Mouse (Mus musculus) spleen, postnatal 14 days (tissue): ENCODE data around the gene Serpina1a.
"Not testable (repeated sequence)": the region's sequence is repeated elsewhere in the genome, so short reads cannot be mapped to it uniquely, and the experiment has no call there.

Experiments
- DNase-seq, 2 experiments: peaks; one replicate each; pipeline ENCODE4 v3.0.0; 2021 to 2022; ENCODE audit warnings: low spot score in 2 of 2

Gene Serpina1a

GRCm38 (mm10) chr12:103863101-103863974 is at the start of gene Serpina1a:
TSS of gene Serpina1a (minus strand) at chr12:103863562.
- not testable (repeated sequence) for DNase-seq

GRCm38 (mm10) chr12:103909181-103909580 is 45.8 kb upstream of the Serpina1a start:
- not testable (repeated sequence) for DNase-seq

GRCm38 (mm10) chr12:103907746-103908145 is 44.4 kb upstream of the Serpina1a start:
- not testable (repeated sequence) for DNase-seq

- not testable (repeated sequence) for DNase-seq
Observed at GRCm38 (mm10) chr12:103904837-103905340, 41.5 kb upstream of the Serpina1a start, which contains the start of gene Serpina1c. TSS of gene Serpina1c (minus strand) at chr12:103904887.

GRCm38 (mm10) chr12:103901929-103902328 is 38.6 kb upstream of the Serpina1a start:
- not testable (repeated sequence) for DNase-seq

- not testable (repeated sequence) for DNase-seq
Observed at GRCm38 (mm10) chr12:103866873-103867272, 3.5 kb upstream of the Serpina1a start.

- no peak for DNase-seq
Observed at GRCm38 (mm10) chr12:103860976-103861375, 2.4 kb downstream of the Serpina1a start.

- DNase-seq: not testable (repeated sequence)
Observed at GRCm38 (mm10) chr12:103860571-103860970, 2.8 kb downstream of the Serpina1a start.

GRCm38 (mm10) chr12:103859584-103859983 is 3.8 kb downstream of the Serpina1a start:
- DNase-seq: not testable (repeated sequence)

GRCm38 (mm10) chr12:103853032-103853431 is 10.3 kb downstream of the Serpina1a start:
- DNase-seq: not testable (repeated sequence)

- not testable (repeated sequence) for DNase-seq
Observed at GRCm38 (mm10) chr12:103830273-103830672, 33.1 kb downstream of the Serpina1a start, which contains the start of gene Serpina1b. TSS of gene Serpina1b (minus strand) at chr12:103830373.

- not testable (repeated sequence) for DNase-seq
Observed at GRCm38 (mm10) chr12:103827661-103828372, 35.5 kb downstream of the Serpina1a start.

GRCm38 (mm10) chr12:103823826-103824225 is 39.5 kb downstream of the Serpina1a start:
- DNase-seq: not testable (repeated sequence)
